Mouse (Mus musculus): ENCODE data around the gene Stk33.
"Not testable (repeated sequence)": the region's sequence is repeated elsewhere in the genome, so short reads cannot be mapped to it uniquely, and the experiment has no call there.

Stk33 gene

DNA sequence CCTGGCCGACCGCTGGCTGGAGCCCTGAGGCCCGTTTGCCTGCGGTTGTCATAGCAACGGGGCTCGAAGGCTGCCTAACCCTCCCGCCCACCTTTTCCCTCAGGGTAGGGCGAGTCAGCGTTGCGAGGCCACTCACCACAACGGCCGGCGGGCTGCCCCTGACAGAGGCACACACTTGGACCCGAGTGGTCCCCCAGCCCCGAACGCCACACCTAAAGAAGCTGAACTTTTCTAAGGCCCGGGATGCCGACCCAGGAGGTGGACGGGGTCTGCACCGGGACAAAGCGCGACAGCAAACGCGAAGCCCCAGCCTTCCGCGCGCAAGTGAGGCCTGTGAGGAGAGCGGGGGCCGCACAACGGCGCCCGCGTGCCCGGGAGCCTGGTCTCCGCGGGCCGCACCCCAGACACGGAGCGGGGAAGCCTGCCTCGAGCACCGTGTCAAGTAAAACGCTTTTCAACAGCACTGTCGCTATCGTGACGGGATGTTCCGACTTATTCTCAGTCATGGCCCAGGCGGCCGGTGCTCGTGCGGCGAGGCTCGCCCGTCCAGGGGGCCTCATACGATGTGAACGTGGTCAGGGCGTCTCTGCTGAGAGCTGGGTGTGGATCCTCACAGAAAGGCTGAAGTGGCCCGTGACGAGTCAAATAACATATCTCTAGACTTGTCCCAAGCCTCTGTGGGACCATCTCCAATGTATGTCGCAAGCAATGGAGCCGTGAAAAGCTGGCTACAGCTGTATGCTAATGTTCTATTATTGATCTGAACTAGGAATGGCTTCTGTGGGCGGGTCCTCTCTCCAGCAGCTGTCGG is at the start of gene Stk33:
TSS of gene Stk33 (minus strand) at position 301 of the 811 bp plus-strand sequence.
- no peak for DNase-seq (ENCODE audit: low spot score in 2 of 2)

DNA sequence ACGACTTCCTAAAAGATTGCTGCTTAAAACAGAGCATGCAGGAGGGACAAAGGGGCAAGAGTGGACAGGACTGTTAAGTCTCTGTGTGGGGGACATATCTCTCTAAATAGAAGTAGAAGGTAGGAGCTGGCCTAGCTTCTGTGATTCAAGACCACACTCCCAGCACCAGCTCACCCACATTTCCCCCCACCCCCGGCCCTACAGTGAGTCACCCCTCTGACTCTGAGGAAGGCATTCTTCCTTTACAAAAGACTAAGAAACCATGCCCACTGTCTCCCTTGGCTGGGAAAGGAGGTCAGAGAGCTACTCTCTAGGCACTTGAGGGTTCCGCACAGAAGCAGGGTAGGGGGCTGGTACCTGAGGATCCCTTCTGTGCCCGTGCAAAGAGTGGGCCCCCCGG is 45.3 kb upstream of the Stk33 start:
- DNase-seq (ENCODE audit: low spot score in 2 of 2): no peak

DNA sequence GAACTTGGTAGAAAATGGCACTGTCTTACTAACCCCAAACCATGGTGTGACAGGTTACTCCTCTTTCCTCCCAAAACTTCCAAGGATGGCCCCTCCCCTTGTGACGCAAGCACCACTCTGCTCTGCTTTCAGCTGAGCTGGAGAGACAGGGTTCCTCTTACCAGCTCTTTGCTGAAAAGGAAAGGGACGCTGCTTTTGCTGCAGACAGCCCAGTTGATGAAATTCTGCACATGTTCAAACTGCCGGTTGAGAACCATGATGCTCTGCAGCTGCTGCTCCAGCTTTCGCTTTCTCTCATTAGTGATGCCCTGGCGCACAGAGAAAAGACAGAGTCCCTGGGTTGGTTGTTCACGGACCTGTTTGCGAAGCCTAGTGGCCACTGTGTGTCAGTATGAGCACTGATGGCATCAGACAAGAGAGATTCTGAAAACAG is 41.9 kb upstream of the Stk33 start:
- no peak for DNase-seq (ENCODE audit: low spot score in 2 of 2)

DNA sequence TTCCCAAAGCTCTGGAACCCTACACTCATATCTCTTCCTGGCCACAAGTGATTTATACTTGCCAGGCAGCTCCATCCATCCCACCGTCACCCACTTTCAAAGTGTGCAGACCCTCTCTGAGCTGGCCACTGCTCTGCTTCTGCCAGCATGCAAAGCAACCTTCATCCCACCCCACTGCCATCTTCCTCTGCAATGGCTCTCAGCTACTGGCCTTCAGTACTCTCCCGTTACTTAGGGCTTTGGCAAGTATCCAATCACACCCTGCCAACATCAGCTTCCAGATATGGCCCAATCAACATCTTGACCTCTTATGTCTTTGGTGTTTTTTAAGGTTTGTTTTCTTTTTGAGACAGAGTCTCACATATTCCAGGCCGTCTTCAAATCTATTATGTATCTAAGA is 39.0 kb upstream of the Stk33 start:
- no peak for DNase-seq (ENCODE audit: low spot score in 2 of 2)

DNA sequence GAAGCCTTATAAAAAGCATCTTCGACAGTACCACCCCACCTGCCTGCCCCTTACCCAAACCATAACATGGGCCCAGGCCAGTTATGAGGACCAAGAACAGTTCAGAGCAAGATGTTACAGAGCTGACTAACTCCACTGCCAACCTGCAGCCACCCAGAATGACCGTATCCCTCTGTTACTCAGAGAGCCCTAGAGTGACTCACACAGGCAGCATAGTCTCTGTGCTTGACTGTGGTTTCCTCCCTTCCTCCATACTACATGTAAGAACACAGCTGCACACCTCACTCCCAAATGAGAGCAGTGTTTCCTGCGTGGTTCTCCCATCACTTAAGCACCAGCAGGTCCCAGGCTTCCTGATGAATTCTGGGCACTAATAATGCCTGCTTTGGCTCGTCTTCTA is 31.8 kb upstream of the Stk33 start:
- no peak for DNase-seq (ENCODE audit: low spot score in 2 of 2)

DNA sequence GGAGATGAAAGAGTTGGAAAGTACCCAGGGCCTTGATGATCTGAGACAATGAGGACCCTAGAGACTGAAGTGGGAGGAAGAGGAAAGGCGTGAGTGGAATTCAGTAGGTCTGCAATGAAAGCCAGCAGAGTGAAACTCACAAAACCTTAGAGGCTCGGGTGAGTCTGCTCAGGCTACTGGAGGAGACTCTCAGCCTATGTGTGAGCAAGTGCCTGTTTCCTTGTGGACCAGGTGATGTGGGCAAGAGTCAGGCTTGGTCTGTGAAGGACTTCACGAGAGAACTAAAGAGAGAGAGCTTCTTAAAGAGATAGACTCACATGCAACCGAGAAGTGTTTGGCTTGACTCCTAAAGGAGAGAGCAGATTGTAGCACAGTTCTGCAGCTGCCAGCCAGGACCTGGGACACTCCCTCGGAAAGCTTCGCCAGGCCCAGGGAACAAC is 29.4 kb upstream of the Stk33 start:
- DNase-seq (ENCODE audit: low spot score in 2 of 2): no peak

DNA sequence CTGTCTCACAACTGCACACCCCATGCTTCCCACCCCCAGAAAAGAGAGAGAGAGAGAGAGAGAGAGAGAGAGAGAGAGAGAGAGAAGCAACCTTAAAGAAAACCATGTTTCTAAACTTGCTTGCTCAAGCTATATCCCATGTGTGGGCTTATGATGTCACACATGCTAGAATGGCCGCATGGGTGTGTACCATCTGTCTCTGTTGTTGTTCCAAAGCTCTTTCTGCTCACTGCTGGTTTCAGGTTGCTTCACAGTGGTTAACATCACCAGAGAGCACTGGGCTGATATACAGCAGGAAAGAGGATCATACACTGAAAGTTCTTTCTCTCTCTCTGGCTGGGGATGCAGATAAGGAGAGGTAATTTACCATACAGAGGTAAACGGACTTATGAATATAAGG is 28.7 kb upstream of the Stk33 start:
- DNase-seq (ENCODE audit: low spot score in 2 of 2): no peak

DNA sequence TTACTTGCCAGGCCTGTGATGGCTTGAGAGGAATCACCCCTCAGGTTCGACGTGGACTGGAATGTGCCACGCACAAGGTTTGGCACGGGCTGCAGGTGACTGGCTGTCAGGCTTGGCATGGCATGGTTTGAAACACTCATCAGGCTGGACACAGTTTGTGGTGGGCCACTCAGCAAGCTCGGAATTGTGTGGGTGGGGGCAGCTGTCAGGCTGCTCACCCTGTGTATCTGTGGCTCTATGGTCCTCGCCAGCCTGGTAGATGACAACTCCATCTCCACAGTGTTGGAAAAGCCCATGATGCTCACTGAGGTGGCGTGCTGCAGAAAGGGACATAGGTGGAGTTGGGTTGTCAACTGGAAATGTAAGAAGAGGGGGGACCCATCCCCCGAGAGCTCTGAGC is 21.8 kb upstream of the Stk33 start:
- no peak for DNase-seq (ENCODE audit: low spot score in 2 of 2)

DNA sequence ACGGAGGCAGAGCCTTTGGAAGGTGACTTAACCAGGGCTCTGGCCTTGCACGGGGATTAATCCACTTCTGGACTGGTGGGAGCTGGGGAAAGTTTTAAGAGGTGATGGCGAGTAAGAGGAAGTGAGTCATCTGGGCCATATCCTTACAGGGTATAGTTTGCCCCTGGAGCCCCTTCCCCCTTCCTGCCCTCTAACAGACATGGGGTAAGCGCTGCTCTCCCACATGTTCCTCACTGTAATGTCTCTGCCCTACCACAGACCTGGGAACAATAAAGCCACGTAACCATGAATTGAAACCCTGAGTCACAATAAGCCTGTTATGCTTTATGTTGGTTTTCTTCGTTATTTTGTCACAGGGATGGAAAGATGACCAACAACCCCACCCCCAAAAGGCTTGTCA is 17.7 kb upstream of the Stk33 start:
- no peak for DNase-seq (ENCODE audit: low spot score in 2 of 2)

DNA sequence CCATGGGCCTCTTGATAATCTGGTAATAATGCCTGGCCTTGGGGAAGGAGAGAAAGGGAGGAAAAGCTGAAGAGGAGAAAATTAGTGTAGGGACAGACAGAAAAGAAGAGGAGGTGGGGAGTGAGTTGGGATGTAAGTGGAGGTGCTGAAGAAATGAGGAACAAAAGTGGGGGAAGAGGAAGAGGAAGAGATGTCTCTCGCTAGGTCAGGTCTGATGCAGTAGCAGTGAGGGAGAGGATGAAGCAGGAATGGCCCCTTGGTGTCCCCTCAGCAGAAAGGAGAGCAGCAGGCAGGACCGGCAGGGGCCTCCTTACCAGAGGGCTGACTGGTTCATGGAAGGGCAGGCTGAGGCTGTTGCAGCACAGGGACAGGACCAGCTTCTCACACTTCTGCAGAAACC is 16.9 kb upstream of the Stk33 start:
- no peak for DNase-seq (ENCODE audit: low spot score in 2 of 2)

DNA sequence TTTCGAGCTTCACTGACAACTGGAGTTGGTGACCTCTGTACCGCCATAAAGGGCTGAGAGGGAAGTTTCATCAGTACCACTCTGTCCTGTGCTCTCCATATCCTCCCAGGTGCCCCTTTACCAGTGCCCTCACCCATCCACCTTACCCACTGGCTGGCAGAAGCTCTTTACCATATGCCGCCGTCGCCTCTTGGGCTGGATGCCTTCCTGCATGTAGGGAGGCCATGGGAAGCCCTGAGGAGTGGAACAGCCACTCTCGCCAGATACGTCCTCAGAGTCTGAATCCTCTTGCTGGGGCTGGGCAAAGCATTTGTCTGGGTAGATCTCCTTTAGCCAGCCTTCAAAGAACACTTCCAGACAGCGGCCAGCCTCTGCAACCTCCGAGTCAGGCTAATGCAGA is 16.0 kb upstream of the Stk33 start:
- DNase-seq (ENCODE audit: low spot score in 2 of 2): no peak

DNA sequence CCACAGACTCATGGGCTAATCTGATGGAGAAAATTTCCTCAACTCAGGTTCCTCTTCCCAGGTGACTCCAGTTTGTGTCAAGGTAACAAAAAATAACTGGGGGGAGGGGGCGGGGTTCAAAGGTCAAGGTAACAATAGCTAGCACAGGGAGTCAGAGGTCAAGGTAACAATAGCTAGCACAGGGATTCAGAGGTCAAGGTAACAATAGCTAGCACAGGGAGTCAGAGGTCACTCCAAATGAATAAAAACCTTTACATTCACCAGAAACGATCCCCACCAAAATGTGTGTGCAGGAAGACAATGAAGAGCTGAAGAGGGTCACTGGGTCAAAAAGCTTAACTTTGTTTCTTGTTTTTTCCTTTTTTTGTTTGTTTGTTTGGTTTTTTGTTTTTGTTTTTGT is 9.2 kb upstream of the Stk33 start:
- DNase-seq (ENCODE audit: low spot score in 2 of 2): no peak

DNA sequence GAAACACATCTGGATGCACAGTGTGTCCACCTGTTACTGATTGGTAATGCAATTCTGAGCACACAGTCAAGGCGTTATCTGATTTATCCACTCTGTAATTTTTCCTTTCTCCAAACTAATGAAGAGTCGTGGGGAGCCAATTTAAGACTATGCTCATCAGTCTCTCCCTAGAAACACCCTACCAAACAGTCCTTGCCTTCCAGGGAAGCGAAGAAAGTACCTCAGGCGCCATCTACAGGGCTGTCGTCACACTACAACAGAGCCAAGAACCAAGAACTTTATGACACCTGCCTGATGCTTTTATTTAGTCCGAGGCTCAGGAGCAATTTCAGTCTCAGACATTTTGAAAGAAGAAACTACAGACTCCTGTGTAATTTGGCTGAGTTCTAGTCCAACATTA is 6.1 kb upstream of the Stk33 start:
- DNase-seq (ENCODE audit: low spot score in 2 of 2): peak; percentile 49 to 55

DNA sequence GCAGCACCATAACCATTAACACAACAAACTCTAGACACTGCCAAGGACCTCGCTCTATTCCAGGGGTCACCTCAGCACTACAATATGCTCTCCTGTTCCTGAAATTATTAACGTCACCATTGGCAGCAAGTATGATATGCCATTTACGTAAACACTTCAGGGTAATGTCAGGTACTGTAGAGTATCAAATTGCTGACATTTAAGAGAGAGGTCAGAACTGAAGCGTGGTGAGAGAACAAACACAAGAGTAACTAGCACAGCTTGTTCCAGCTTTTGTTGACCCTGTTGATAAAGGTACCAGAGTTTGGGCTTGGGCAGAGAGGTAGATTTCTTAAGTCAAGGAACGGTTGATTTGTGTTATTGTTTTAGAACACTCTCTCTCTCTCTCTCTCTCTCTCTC is 3.9 kb upstream of the Stk33 start:
- no peak for DNase-seq (ENCODE audit: low spot score in 2 of 2)

DNA sequence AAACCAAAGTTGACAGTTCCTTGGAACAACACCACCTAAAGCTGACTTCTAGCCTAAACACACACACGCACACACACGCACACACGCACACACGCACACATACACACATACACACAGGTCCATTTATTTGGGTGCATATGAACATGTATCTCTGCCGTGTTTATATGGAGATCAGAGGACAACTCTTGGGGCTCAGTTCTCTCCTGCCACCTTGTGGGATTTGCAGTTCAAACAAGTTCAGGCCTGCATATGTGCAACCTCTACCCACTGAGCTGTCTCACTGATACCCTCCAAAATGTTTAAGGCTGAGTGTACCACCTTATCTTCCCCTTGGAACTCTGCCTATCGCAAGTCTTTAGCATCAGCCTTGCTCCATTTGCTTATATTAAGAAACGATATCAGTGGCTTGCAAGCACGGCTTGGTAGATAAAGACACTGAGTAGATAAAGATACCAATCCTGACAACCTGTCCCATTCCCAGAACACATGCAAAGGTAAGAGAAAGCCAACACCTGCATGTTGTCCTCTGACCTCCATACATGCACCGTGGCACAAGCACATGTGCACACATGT is 1.9 kb upstream of the Stk33 start:
- DNase-seq (ENCODE audit: low spot score in 2 of 2): no peak

DNA sequence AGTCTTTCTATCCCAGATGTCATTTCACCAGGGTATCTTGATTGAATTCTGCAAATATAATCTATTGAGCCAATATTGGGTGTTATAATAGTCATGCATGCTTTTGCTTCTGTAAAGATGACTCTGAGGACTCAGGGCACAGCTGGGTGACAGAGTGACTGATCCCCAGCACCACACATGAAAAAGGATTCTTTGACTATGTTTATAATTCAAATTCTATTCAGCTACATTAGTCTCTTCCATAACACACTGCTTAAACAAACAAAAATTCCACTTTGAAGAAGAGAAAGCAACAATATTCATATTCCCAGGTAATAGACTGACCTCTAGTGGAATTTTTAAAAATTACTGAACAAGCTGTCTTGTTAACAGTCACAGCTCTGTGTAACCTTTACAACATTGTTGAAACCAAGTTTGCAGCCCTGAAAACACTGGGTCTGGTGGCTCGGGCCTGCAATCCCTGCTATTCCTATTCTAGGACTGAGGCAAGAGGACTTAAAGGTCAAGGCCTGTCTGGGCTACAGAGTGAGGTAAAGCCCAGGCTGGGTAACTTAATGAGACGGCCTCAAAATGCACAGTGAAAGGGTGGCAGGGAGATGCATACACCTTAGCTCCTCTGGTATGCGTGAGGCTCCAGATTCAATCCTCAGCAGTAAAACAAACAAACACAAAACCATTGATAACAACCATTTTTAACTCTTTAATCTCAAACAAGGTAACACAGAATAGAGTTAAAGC is 14.3 kb downstream of the Stk33 start:
- DNase-seq (ENCODE audit: low spot score in 2 of 2): no peak

DNA sequence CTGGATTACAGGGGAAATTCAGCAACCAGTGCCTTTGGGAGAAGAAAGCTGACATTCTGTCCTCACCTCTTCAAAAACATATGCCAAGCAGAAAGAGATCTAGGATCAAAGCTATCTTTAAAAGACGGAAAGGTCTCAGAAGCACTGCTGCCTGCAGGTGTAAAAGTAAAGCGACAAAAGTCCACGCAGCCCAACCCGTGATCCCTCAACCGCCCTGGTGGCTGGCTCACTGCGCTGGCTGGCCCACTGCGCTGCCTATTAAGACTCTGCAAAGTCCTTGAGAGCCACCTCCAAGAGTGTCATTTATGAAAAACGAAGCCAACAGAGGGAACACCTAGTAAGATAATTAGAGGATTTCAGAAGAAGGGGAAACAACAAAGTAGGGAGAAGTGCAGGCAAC is 16.1 kb downstream of the Stk33 start:
- no peak for DNase-seq (ENCODE audit: low spot score in 2 of 2)

DNA sequence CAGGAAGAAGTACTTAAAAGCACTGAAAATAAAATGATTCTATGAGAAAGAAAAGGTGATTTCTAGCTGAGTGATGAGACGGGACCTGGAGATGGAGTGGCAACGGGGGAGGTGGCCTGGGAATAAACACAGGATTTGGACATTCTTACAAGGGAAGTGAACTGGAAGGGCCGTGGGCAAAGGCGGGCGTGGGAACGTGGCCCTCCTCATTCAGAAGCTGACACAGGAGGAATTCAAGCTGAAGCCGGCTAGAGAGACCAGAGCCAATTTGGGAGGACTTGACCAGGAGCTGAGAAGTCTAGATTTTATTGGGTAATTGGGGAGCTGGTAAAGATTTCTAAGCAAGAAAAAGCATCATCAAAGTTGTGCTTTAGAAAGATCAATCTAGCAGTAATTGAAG is 33.4 kb downstream of the Stk33 start:
- no peak for DNase-seq (ENCODE audit: low spot score in 2 of 2)

DNA sequence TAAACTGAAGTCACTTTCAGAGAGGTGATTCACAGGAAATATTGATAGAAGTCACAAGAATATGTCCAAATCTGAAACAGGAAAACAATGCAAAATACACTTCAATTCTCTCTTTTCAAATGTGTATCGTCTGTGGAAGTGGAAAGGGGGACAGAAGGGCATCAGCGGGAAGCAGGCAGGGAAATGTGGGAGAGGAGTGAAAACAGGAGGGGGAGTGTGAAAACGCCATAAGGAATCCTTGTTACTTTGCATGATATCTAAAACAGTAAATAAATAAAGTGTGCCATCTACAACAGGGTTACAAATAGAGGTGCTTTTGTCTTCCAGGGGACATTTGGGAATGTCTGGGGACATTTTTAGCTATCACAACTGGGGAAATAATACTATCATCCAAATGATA is 39.6 kb downstream of the Stk33 start:
- no peak for DNase-seq (ENCODE audit: low spot score in 2 of 2)

DNA sequence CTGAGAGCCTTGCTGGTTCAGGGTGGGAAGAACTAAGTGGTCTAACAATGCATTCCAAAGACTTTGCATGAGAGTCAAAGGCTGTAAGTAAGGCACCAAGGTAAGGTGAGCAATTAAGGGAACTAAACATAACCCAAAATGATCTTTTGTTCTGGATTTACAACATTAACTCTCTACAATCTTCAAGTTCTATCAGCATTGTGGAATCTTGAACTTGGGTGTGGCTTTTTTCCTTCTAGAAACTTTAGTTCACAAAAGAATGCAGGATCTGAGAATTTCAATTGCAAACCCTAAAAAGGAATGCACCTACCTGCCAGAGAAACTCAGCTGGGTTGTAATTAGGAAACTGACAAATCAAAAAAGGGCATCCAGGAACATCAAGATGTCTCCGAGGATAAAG is 57.8 kb downstream of the Stk33 start:
- no peak for DNase-seq (ENCODE audit: low spot score in 2 of 2)

DNA sequence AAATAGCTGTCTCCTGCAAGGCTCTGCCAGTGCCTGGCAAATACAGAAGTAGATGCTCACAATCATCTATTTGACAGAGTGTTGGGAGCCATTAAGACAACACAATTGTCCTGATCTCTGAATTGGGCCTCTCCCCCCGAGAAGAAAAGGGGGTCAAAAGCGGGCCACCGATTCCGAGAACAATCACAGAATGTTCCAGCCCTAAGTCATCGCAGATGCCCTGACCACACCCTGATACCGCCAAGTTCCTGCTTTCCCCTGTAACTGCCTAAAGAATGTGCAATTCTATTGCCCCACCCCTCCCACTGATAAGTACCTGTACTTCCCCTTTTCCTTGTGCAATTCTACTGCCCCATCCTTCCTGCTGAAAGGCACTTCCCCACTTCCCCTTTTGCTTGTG is 65.3 kb downstream of the Stk33 start:
- not testable (repeated sequence) for DNase-seq (ENCODE audit: low spot score in 2 of 2)

DNA sequence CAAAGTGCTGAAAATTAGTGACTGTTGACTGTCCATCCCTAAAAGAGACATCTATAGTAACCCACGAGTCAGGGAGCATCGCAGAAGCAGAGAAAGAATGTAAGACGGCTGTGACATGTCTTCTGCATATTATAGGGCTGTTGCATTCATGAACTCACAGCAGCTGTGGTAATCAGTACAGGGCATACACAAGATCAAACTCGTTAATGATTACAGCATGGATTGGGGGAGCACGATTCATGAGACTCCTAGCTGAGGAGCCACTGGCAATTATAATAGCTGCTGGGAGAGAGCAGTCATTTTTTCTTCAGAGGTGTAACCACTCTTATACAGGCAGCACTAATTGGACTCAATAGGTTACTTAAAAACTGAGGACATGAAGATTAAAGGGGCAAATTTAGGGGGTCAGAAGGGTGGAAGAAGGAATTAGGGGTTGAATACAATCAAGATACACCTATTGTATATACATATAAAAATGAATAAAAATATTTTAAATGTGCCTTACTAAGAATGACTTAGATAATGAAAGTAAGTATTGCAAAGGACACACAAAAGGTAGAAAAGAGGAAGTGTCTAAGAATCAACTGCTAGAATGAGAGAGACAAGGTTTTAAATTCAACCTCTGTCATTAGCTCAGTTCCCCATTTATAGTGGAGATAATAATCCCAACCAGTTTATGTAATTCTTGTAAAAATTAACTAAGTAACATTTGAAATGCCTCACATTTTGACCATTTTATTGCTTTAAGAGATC is 80.3 kb downstream of the Stk33 start:
- DNase-seq (ENCODE audit: low spot score in 2 of 2): no peak
